Mouse (Mus musculus) G1E-ER4 (cell line): ENCODE measurements around the gene Igf2bp3. TPM values are rescaled to one million over a fixed set of nuclear protein-coding genes. Genes with fewer than 3 reads are reported as not detected.

Experiments used
- GATA1 ChIP-seq: IDR thresholded peaks from one replicate; pipeline ENCODE4 v1.8.0; 2012; ENCODE audit warnings: low read length, inconsistent platforms
- polyA plus RNA-seq: library from polyadenylated mRNA; stranded (reverse); fragments of >175 nt; gene quantifications from 2 replicates; pipeline ENCODE4 v1.2.3, GENCODE M21; 2012

Gene Igf2bp3
- polyA plus RNA-seq, 1 experiment = 30.8 TPM

- TF ChIP-seq GATA1 = no peak
These were observed 168.3 kb downstream of the Igf2bp3 start for GRCm38 (mm10) chr6:49046502-49046901.

GRCm38 (mm10) chr6:49039470-49040180 lies 175.1 kb downstream of the Igf2bp3 start:
- no peak for TF ChIP-seq GATA1

- no peak for TF ChIP-seq GATA1
These were observed 177.5 kb downstream of the Igf2bp3 start for GRCm38 (mm10) chr6:49037268-49037662.

- TF ChIP-seq GATA1 = no peak
These were observed 178.2 kb downstream of the Igf2bp3 start, which contains the start of gene Gpnmb for GRCm38 (mm10) chr6:49036275-49037267. TSS of gene Gpnmb (plus strand) at chr6:49036546.

Other genes starting within 250 kb of the Igf2bp3 start
- not detected in 2 replicates for gene Doxl2, start 240.0 kb downstream of the Igf2bp3 start, polyA plus RNA-seq
- not detected in 2 replicates for gene Svs1, start 228.1 kb downstream of the Igf2bp3 start, polyA plus RNA-seq
- gene Gpnmb, start 178.4 kb downstream of the Igf2bp3 start, polyA plus RNA-seq = not detected in 2 replicates
- 51.6 and 66.7 TPM in 2 replicates for gene Malsu1, start 141.2 kb downstream of the Igf2bp3 start, polyA plus RNA-seq
- 19.7 and 21.6 TPM in 2 replicates for gene Tra2a, start 49.1 kb upstream of the Igf2bp3 start, polyA plus RNA-seq
- 0.90 and 1.5 TPM in 2 replicates for gene Ccdc126, start 104.3 kb upstream of the Igf2bp3 start, polyA plus RNA-seq
- 0.37 and 0.60 TPM in 2 replicates for gene Fam221a, start 152.8 kb upstream of the Igf2bp3 start, polyA plus RNA-seq
- gene Stk31, start 180.6 kb upstream of the Igf2bp3 start, polyA plus RNA-seq = not detected in 2 replicates